Mouse (Mus musculus): Measurements from ENCODE around the gene Sfswap.

- TF ChIP-seq MAFK (IDR thresholded peaks at IDR 0.05; ENCODE audit: insufficient read depth, low read depth, low read length), result no peak
- TF ChIP-seq ZNF384 (IDR thresholded peaks at IDR 0.05; ENCODE audit: low read depth, low read length), result no peak
Measured at GRCm38 (mm10) chr5:129553642-129554041, 52.6 kb downstream of the Sfswap start.
